14 mouse cellular contexts compared by ENCODE assay signal in genomic region chr16:55166181-55166848, GRCm38 (mm10).
DNase-seq lines count a peak whose midpoint lies in the region; ATAC-seq and TF ChIP-seq lines count a peak whose summit lies in the region.
"Had no signal": no experiment of that assay in that cellular context is flagged by ENCODE, and none has a peak within 500 bp of the region (broad histone marks: within the 10 kb centered on the region; RNA-seq: fewer than 3 reads in every experiment).

No protein-coding gene starts in this region.

- H3K9me3 ChIP-seq in forebrain, postnatal 0 days (ENCODE audit: low read length), result no peaks in the 10 kb centered on the region
- no peaks in the 10 kb centered on the region for H3K9me3 ChIP-seq in forebrain, embryonic 10.5 days
- H3K9me3 ChIP-seq in hindbrain, embryonic 13.5 days, result no peaks in the 10 kb centered on the region
- no peaks in the 10 kb centered on the region for H3K9me3 ChIP-seq in neural tube, embryonic 13.5 days

- WGBS in forebrain, postnatal 0 days, result 47% methylated on average over 8 of the region's 8 CpGs
- 76% methylated on average over 8 of the region's 8 CpGs for WGBS in forebrain, embryonic 10.5 days
- 40% methylated on average over 8 of the region's 8 CpGs for WGBS in hindbrain, embryonic 13.5 days
- WGBS in neural tube, embryonic 13.5 days, result 19% methylated on average over 8 of the region's 8 CpGs

- H3K27me3 ChIP-seq in forebrain, postnatal 0 days (ENCODE audit: insufficient read depth, low read length), result no peaks in the 10 kb centered on the region
- no peaks in the 10 kb centered on the region for H3K27me3 ChIP-seq in forebrain, embryonic 10.5 days (ENCODE audit: poor library complexity, severe bottlenecking)
- no peaks in the 10 kb centered on the region for H3K27me3 ChIP-seq in hindbrain, embryonic 13.5 days
- H3K27me3 ChIP-seq in neural tube, embryonic 13.5 days, result no peaks in the 10 kb centered on the region

- H3K4me3 ChIP-seq in forebrain, postnatal 0 days (ENCODE audit: low read depth, low read length), result no peak overlapping the region
- no peak overlapping the region for H3K4me3 ChIP-seq in forebrain, embryonic 10.5 days
- no peak overlapping the region for H3K4me3 ChIP-seq in hindbrain, embryonic 13.5 days
- no peak overlapping the region for H3K4me3 ChIP-seq in neural tube, embryonic 13.5 days

- no peak overlapping the region for H3K27ac ChIP-seq in forebrain, postnatal 0 days (ENCODE audit: low read depth, low read length)
- no peak overlapping the region for H3K27ac ChIP-seq in forebrain, embryonic 10.5 days
- peak overlapping the region; percentile 8; the same call in 1 of the 2 replicates for H3K27ac ChIP-seq in hindbrain, embryonic 13.5 days
- H3K27ac ChIP-seq in neural tube, embryonic 13.5 days (replicated peaks), result peak overlapping the region; percentile 28; the same call in 1 of the 2 replicates
- H3K27ac ChIP-seq: liver, embryonic 14.5 days had no signal

- H3K9ac ChIP-seq in forebrain, postnatal 0 days, result no peak overlapping the region
- no peak overlapping the region for H3K9ac ChIP-seq in hindbrain, embryonic 13.5 days
- no peak overlapping the region for H3K9ac ChIP-seq in neural tube, embryonic 13.5 days
- H3K9ac ChIP-seq: liver, embryonic 14.5 days had no signal

- no peaks in the 10 kb centered on the region for H3K36me3 ChIP-seq in forebrain, postnatal 0 days (ENCODE audit: insufficient read depth)
- no peaks in the 10 kb centered on the region for H3K36me3 ChIP-seq in forebrain, embryonic 10.5 days (replicated peaks)
- no peaks in the 10 kb centered on the region for H3K36me3 ChIP-seq in hindbrain, embryonic 13.5 days
- H3K36me3 ChIP-seq in neural tube, embryonic 13.5 days, result no peaks in the 10 kb centered on the region

- H3K4me2 ChIP-seq in forebrain, postnatal 0 days (ENCODE audit: low read depth), result no peak overlapping the region
- no peak overlapping the region for H3K4me2 ChIP-seq in hindbrain, embryonic 13.5 days
- no peak overlapping the region for H3K4me2 ChIP-seq in neural tube, embryonic 13.5 days

- no peaks in the 10 kb centered on the region for H3K4me1 ChIP-seq in forebrain, postnatal 0 days (ENCODE audit: insufficient read depth)
- H3K4me1 ChIP-seq in forebrain, embryonic 10.5 days, result peaks cover 5% of the 10 kb centered on the region; the same call in 1 of the 2 replicates
- H3K4me1 ChIP-seq in hindbrain, embryonic 13.5 days (replicated peaks), result peaks cover 7% of the 10 kb centered on the region
- peaks cover 10% of the 10 kb centered on the region for H3K4me1 ChIP-seq in neural tube, embryonic 13.5 days (replicated peaks)

- DNase-seq in forebrain, postnatal 0 days, result no peak
- no peak for DNase-seq in forebrain, embryonic 10.5 days (ENCODE audit: extremely low spot score, low spot score)
- DNase-seq in adrenal gland, postnatal 14 days, result peak; percentile 15
- no peak for DNase-seq in urinary bladder, postnatal 4 days (ENCODE audit: low spot score in 2 of 2)
- DNase-seq in layer of hippocampus, postnatal 14 days (ENCODE audit: low spot score in 2 of 2), result no peak
- no peak for DNase-seq in cerebellum, adult 11-12 months
- DNase-seq: B cell, adult 2 months; cerebellum, adult 18-20 months had no signal

- 0 out of 2 replicates have a peak, but pooled peaks have one; percentile 20 for ATAC-seq in forebrain, postnatal 0 days
- no peak; the same call in 1 of the 2 replicates for ATAC-seq in hindbrain, embryonic 13.5 days (ENCODE audit: low FRiP score)
- peak; percentile 71 for ATAC-seq in neural tube, embryonic 13.5 days (ENCODE audit: low read depth)
- ATAC-seq: activated CD4-positive, CD25-positive, alpha-beta regulatory T cell, adult 4 months; forebrain, embryonic 16.5 days; intestine, postnatal 0 days had no signal

- TF ChIP-seq CTCF in forebrain, postnatal 0 days (IDR thresholded peaks at IDR 0.05; ENCODE audit: low read depth), result no peak

Comparison
In these comparisons a context has a peak if more than half of its experiments do, and no peak if none do; other contexts are left out.
1. H3K27ac ChIP-seq: peak in hindbrain, embryonic 13.5 days (single experiment) and neural tube, embryonic 13.5 days (single experiment); none in forebrain, postnatal 0 days (single experiment) and forebrain, embryonic 10.5 days (single experiment).